Mouse (Mus musculus) lung, postnatal 25 days (tissue): ENCODE measurements at regions not wholly inside any gene's neighbourhood (a gene's known extent, or its start where the extent isn't known, plus 50 kb on each side); places are given as distances from the start of the nearest gene placed in this dataset.

Source experiments
- DNase-seq: peaks from one replicate; pipeline ENCODE4 v3.0.0; 2022; ENCODE audit warnings: low spot score

DNA sequence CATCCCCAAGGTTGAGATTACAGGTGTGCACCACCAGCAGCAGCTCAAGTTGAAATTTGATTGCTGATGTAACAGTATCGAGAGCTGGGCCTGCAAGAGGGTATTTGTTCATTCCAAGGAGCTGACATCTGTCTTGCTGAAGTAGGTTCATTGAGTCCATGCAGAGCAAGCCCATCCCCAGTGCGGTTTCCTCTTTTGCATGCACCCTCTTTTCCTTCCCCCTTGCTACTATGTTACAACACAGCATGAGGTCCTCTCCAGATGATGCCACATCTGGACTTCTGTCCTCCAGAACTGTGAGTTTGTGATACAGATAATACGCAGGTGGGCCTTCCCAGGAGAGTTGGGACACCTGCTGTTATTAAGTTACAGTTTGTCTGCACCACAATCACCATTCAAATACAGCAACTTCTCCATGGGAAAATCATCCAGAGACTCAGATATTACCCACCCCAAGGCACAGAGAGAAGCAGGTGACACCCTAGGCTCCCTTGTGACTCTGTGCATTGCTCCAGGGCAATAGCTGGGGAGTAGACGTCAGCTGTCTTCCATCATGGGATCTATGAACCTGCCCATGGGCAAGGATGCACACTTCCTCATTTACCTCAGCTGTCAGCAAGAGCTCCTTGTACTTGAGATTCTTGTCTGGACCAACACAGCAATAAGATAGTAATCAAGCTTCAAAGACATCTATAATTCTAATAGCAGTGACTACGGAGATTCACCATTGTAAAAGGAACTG lies 137.8 kb downstream of the Ets2 start:
- no peak for DNase-seq

DNA sequence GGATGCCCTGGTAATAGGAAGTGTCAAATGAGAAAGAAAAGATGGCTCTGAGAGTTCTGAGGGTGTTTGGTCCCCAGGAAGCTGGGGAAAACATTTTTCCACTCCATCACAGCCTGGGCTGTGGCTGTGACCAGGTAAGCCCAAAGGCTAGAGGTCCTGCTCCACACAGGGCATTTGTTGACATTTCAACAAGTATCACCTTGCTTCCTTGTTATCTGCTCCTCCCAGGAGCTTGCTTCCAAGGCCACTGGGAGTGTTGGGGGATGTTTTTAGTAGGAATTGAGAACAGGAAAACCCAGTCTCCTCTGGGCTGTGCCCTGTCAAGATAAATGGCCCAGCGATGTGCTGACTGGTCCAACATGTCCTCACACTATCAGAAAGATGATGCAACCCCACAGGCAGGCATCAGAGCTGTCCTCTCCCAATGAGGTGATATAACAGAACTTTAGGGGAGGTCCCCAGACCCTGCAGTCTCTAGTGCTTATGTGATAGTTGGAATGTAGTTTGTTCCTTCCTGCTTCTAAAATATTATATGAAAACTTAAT lies 137.1 kb downstream of the Ets2 start:
- no peak for DNase-seq

DNA sequence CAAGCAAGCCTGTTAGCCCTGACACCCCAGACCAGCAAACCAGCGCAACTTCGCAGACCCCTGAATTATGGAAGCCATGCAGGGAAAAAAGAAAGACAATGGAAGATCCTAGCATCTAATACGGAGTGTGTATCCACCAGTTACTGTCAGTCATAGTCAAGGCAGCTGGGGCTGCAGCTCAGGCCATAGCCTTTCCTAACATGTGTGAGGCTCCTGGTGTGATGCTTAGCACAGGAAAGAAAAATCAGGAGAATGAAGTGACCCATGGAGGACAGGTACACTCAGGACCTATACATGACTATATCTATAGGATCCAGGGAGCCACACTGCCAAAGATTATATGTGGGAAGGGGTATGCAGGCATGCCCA lies 136.6 kb downstream of the Ets2 start:
- no peak for DNase-seq

DNA sequence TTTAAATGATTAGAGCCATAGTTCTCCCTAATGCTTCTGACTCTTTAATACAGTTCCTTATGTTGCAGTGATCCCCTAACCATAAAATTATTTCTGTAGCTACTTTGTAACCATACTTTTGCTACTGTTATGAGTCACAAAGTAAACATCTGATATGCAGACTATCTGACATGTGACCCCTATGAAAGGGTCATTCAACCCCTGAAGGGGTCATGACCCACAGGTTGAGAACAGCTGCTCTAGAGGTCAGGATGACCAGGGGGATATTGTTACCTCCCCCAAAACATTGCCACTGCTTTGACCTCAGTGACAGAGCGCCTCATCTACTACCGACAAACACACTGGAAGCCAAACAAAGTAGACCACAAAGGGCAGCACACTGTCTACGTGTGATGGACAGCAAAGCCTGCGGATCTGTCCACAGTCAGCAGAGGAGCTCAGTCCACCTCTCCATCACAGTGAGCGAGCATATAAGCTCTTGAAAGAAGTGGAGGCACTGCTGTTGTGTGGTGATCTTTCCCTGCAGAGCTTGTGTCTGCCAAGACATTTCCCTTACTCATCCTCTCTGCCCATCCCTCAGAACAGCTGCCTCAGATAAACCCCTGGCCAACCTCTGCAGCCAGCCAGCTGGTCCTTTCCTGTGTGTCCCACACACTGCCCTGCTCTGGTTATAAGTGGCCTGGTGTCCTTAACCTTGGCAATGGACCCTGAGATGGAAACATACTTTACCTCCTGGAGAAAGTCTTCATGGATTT lies 136.0 kb downstream of the Ets2 start:
- no peak for DNase-seq

DNA sequence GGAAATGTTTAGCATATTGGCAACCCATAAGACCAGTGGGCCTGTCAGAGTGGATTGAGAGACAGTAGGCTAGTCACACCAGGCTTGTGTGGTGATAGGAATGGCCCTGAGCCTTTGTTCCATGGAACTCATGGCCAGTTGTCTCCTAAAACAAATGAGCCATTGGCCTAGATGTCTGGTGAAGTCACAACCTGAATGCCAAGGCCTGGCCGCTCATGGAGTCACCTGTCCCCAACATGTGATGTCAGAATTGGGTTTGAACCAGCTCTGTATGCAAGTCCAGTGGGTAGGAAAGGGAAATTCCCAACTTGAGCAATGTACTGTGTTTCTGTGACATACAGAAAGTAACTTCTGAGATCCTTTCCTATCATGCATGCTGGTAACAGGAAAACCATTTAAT lies 134.1 kb downstream of the Ets2 start:
- DNase-seq: no peak

DNA sequence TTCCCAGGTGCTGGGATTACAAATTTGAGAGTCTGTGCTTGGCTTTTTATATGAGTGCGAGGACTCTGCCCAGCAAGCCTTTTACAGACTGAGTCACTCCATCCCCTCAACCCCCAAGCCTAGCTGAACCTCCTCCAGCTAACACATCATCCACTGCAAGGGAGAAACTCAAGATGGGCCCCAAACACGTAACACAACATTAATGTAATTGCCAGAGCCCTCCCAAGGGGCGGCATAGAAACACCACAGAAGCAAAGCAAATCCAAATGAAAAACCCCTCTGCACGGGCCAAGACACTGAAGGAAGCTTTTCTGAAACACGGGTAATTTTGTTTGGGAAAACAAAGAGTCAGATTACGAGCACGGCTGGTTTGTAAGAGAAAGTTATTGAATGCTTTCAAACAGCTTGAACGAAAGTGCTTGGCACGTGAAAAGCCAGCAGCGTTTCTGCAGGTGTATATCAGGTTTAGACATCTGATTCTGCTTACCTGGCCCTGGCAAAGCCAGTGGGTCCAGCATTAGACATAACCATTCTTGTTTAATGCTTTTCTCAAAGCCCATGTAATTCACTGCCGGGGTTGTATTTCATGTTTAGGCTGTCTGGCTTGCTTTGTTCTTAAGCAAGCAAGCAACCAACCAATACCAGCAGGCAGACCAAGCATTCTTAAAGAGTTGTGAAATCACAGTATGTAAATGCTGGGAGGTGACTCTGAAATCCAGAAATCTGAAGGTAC lies 132.8 kb downstream of the Ets2 start:
- no peak for DNase-seq

DNA sequence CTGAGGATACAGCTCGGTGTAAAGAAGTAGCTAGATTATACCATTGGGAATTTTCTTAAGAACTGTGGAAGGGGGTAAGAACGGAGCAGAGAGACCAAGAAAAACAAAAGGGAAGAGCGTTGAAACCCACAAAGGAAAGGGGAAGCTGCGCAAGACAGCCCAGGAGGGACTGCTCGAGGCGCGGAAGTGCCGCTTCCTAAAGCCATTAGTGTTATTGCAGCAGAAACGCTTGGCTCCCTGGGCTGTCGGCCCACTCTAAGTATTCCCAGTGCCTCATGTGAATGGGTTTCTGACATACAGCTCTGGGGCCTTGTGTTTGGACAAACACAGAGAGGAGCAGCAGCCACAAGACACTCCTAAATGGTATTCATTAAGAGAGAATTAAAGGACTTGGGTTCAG lies 131.6 kb downstream of the Ets2 start:
- DNase-seq: no peak

DNA sequence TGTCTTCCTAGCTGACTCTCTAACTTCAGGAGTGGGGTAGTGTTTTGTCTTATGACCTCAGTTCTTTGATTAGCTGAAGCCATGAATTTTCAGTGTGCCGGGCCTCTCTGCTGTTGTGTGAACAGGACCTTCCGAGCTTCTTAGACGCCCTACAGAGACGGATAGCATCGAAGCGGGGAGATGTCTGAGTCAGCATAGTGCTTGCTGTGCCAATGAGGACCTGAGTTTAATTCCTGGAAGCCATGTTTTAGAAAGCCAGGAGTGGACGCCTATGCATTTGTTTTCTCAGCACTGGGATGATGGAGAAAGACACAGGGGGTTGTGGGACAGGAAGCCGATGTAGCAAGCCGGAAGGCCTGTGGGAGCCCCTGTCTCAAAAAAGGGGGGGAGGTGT lies 130.5 kb downstream of the Ets2 start:
- DNase-seq: no peak

DNA sequence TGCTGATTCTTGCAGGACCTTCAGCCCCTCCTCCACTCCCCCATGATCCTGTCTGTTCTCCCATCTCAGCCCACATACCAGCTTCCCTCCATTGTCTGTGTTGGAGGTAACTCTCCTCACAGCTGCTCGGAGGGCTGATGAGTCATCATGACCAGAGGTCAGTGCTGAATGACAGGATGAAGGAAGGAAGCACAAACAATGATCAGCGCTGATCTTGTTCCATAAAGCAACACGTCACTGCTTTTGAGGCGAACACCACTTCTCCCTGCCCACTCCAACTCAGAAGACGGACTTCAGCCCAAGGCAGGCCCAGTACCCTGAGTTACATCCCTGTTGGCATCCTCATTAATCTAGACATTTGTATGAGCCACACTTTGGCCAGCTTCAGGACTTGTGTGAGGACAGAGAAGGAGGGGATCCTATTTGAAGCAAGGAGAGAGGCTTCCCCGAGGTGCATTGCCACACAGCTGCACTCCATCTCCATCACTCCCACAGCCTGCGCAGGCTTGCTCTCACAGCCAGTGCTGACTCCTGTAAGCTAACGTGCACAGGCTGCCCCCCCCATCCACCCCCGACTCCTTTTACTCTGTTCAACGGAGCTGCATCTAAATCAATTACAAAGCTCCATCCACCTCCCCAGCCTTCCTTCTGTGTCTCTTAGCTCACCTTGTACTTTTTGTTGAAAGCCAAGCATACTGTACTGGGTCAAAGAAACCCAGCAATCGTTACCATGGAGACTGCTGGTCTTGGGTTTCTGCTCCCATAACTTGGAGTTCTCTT lies 129.9 kb downstream of the Ets2 start:
- peak; percentile 76 for DNase-seq

DNA sequence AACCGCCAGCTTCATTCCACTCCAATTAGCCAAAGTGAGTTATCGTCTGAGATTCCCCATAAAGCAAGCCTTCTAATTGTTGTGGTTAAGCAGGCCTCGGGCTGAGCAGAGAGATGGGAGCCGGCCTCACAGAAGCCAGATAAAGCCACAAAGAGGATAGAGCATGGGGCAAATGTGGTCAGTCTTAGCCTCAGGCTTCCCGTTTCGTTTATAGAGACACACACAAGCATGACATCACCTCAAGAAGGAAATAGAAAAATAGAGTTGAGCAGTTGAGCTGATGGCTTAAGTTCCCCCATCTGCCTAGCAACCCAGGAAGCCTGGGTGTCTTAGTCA lies 125.5 kb downstream of the Ets2 start:
- peak; percentile 48 for DNase-seq

DNA sequence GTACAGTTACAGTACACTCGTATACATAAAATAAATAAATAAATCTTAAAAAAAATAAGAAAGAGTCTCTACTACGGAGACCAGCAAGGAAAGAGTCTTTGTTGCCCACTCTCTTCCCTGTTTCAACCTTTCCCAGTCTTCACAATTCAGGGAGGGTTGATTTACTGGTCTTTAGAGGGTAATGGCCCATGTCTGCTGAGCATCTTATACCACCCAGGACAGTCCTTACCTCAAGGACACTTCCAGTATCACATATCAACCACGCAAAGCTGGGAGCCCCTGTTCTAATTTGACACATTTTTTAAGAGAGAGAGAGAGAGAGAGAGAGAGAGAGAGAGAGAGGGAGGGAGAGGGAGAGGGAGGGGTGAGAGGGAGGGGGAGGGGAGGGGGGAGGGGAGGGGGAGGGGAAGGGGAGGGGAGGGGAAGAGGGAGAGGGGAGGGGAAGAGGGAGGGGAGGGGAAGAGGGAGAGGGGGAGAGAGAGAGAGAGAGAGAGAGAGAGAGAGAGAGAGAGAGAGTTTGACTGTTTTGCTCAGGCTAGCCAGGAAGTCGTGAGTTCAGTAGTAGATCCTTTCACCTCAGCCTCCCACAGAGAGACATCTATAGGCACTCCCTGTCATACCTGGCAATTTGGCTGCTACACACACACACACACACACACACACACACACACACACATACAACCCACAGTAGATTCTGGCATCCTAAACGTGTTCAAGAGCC lies 125.0 kb downstream of the Ets2 start:
- no peak for DNase-seq

DNA sequence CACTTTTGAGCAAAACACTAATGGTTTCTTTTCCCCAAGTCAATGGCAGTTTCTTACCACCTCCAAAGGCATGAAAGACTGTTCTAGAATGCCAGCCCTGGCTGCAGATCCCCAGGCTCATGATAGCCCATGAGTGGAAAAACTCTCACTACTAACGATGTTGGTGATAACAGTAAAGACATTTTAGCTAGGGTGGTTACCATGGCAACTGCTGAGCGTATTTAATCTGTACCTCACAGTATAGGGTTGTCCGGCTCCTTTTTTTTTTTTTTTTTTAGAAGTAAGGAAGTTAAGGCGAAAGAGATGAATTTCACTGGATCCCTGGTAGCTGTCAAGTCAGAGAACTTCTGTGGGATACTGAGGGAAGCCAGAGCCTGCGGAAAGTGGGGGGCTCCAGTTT lies 123.8 kb downstream of the Ets2 start:
- no peak for DNase-seq

DNA sequence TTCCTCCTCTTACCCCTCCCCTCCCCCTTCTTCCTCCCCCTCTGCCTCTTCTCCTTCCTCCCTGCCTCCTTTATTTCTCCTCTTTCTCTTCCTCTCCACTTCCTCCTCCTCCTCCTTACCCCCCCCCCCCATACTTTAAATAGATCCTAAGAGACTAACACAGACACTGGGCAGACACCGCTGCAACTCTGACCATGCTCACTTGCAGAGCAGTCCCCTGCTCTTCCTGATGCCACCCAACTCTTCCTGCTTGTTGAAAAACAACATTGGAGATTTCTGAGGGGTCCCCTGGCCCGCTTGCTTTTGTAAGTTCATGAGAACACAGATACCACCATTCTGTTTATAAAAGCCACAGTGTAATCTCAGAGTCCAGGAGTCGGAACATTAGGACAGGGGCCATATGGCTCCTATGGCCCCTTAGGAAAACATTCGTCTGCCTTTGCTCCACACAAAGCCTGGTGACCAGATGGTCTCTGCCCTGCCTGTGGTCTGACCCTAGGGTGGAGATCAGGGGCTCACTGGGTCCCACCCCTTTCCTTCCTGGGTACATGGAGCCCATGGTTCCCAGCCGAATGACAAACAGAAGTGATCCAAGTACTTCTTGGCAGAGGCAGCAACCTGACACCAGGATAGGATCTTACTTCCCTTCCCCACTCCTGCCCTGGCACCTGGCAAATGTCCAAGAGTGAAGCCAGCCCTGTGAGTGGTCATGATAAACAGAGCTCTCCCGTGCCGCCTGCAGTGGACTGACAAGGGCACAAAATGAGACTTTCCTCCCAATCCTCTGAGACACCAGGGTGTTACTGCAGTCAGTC lies 123.1 kb downstream of the Ets2 start:
- peak; percentile 87 for DNase-seq

DNA sequence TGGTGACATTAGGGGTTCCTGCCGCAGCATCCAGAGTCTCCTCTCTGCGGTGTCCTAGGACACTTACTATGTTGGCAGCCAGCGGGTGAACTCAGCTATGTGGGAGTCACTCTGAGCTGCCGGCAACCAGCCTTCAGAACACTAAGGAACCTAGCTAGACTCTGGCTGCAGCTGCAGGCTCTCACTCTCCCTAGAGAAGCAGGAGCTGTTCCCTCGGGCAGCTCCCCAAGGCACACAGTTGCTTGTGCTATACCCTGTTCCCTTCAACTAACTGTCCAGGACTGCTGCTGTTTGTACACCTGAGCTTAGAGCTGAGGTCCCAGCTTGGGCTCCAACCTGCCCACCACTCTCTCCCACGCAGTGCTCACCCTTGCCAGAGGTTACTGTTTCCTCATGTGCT lies 121.9 kb downstream of the Ets2 start:
- no peak for DNase-seq

DNA sequence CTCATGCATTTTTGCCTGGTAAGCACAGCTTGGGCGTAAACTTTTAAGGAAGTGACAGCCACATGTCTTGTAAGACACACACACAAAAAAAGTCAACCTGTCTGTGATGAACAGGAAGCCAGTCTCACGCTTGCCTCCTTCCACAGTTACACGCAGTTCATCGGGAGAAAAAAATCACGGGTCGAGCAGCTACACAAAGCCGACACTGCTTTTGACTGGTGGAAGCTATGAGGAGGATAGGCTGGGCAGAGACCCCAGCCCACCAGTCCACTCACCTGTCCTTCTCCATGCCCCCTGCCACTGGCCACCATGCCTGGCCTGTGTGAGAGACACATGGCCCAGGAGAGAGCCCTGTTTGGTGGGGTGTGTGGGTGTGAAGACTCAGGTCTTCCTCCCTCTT lies 119.2 kb downstream of the Ets2 start:
- DNase-seq: no peak

DNA sequence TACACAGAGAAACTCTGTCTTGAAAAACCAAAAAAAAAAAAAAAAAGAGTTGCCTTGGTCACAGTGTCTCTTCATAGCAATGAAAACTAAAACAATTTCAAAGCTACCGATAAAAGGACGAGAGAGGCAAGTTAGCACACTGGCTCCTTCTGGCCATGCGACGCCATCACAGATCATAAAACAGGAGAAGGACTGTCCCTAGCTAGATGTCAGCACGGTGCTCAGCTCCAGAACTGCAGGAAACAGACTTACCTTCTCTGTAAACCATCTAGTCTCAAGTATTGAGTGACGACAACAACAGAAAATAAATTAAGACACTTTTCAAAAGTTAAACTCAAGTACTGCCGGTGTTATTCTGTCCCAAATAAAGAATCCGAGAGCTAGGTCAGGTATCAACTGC lies 118.7 kb downstream of the Ets2 start:
- no peak for DNase-seq

DNA sequence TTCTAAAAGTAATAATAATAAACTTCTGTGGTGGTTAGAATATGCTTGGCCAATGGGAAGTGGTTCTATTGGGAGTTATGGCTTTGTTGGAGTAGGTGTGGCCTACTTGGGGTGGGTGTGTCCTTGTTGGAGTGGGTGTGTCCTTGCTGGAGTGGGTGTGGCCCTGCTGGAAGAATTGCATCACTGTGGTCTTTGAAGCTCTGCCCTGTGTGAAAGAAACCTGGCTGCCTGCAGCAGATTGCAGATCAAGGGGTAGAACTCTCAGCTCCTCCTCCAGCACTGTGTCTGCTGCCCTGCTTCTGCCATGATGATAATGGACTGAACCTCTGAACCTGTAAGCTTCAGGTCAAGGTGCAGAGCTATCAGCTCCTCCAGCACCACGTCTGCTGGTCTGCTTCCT lies 118.1 kb downstream of the Ets2 start:
- no peak for DNase-seq

DNA sequence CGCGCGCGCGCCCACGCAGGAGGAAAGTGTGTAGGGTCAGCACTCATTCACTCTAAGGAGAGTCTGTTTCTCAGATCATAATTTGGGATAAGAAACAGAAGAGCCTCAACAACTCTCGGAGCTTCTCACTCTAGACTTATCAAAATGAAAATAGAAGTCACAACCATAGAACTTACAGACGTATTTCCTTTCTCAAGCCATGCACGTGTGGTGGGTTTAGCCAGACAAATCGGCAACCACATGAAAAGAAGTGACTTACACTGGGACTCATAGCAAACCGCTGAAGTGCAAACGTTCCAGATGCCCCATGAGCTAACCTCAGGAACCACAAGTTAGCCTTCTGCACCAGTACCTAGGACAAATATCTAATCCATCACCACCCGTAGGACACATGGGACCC lies 114.1 kb downstream of the Ets2 start:
- DNase-seq: no peak

DNA sequence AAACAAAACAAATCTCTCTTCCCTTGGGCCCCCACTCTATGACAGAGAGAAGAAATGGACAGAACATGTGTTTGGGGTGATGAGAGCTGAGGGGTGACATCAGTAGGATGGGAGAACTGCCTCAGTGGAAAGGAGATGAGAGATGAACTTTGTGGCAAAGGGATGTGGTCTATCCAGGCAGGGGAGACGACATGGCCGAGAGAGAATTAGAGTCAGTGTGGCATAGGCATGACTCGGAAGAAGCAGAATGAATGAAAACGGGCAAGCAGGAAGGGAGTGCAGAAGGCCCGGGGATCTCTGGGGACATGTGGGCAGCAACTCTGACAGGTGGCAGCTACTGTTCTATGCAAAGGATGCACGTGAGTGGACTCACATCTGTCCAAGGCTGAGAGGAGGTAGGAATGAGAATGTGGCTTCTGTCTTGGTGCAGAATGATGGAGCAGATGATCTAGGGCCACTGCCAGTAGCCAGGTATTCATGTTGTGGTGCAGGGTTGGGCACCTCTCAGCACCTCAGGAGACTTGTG lies 113.4 kb downstream of the Ets2 start:
- no peak for DNase-seq

DNA sequence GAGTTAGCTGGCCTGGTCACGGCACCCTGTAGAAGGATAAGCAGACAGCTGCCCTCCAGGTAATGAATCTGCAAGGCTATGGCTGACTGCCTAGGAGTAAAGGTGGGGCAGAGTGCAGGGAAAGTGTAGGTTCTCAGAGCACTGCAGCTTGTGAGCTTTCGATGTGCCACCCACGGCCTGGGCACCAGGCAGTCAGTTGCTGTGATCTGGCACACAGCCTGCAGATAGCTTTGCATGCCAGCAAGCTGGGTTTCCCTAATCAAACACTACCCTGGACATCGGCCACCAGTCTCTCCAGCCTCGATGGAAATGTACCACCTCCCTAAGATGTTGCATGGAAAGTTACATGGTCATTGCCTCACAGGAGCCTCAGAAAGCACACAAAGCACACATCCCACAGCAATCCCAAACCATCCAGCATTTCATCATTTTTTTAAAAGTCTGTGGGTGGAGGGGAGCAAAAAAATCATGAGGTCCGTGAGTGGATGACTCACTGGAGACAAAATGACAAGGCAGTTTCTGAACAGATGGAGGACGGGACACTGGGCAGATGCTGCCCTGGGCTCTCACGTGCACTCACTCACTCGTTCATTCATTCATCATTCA lies 112.7 kb downstream of the Ets2 start:
- DNase-seq: peak; percentile 58
